Mouse (Mus musculus) embryo, embryonic 10.5 days (tissue): ENCODE results near the gene Ptgs1.

ENCODE experiments used
- DNase-seq: peaks from one replicate; pipeline ENCODE4 v3.0.0-alpha.2; 2015; ENCODE audit warnings: low spot score

Gene Ptgs1

GRCm38 (mm10) chr2:36214425-36214824 is 15.8 kb upstream of the Ptgs1 start:
- peak; percentile 53 for DNase-seq

GRCm38 (mm10) chr2:36215203-36215739 is 15.0 kb upstream of the Ptgs1 start:
- DNase-seq, result no peak

GRCm38 (mm10) chr2:36216546-36216945 is 13.7 kb upstream of the Ptgs1 start:
- no peak for DNase-seq

- DNase-seq, result no peak
Measured at GRCm38 (mm10) chr2:36216953-36217573, 13.2 kb upstream of the Ptgs1 start.

GRCm38 (mm10) chr2:36217692-36218233 is 12.5 kb upstream of the Ptgs1 start:
- DNase-seq, result no peak

GRCm38 (mm10) chr2:36220106-36220505 is 10.1 kb upstream of the Ptgs1 start:
- DNase-seq, result no peak

GRCm38 (mm10) chr2:36220891-36221290 is 9.3 kb upstream of the Ptgs1 start:
- DNase-seq, result no peak

- DNase-seq, result no peak
Measured at GRCm38 (mm10) chr2:36222168-36222848, 7.9 kb upstream of the Ptgs1 start.

GRCm38 (mm10) chr2:36223436-36223835 is 6.8 kb upstream of the Ptgs1 start:
- DNase-seq, result no peak

GRCm38 (mm10) chr2:36224153-36224552 is 6.1 kb upstream of the Ptgs1 start:
- no peak for DNase-seq

GRCm38 (mm10) chr2:36224599-36224998 is 5.6 kb upstream of the Ptgs1 start:
- DNase-seq, result no peak

GRCm38 (mm10) chr2:36230967-36231366 is 741 bp downstream of the Ptgs1 start:
- no peak for DNase-seq

- no peak for DNase-seq
Measured at GRCm38 (mm10) chr2:36234526-36235368, 4.5 kb downstream of the Ptgs1 start.

- no peak for DNase-seq
Measured at GRCm38 (mm10) chr2:36235917-36236316, 5.7 kb downstream of the Ptgs1 start.

GRCm38 (mm10) chr2:36236889-36237288 is 6.7 kb downstream of the Ptgs1 start:
- no peak for DNase-seq

GRCm38 (mm10) chr2:36237557-36237956 is 7.3 kb downstream of the Ptgs1 start:
- no peak for DNase-seq

- DNase-seq, result no peak
Measured at GRCm38 (mm10) chr2:36238467-36238866, 8.2 kb downstream of the Ptgs1 start.

GRCm38 (mm10) chr2:36238951-36239350 is 8.7 kb downstream of the Ptgs1 start:
- no peak for DNase-seq

- no peak for DNase-seq
Measured at GRCm38 (mm10) chr2:36242514-36242913, 12.3 kb downstream of the Ptgs1 start.

- DNase-seq, result no peak
Measured at GRCm38 (mm10) chr2:36243296-36243891, 13.2 kb downstream of the Ptgs1 start.

GRCm38 (mm10) chr2:36243892-36244309 is 13.7 kb downstream of the Ptgs1 start:
- no peak for DNase-seq

GRCm38 (mm10) chr2:36244705-36245104 is 14.5 kb downstream of the Ptgs1 start:
- DNase-seq, result no peak
